Mouse (Mus musculus): ENCODE data around the gene Inpp5f.
A peak's percentile ranks its signal among the peaks of the same experiment; 100 is the strongest.
"Not testable (repeated sequence)": the region's sequence is repeated elsewhere in the genome, so short reads cannot be mapped to it uniquely, and the experiment has no call there.

Inpp5f gene

GRCm38 (mm10) chr7:128592936-128593241 lies 18.2 kb upstream of the Inpp5f start:
- DNase-seq (ENCODE audit: low read depth, low spot score) = no peak

GRCm38 (mm10) chr7:128596274-128596673 lies 14.9 kb upstream of the Inpp5f start:
- no peak for DNase-seq (ENCODE audit: low read depth, low spot score)

GRCm38 (mm10) chr7:128599072-128599471 lies 12.1 kb upstream of the Inpp5f start:
- no peak for DNase-seq (ENCODE audit: low read depth, low spot score)

- no peak for DNase-seq (ENCODE audit: low read depth, low spot score)
Observed at GRCm38 (mm10) chr7:128601826-128602225, 9.3 kb upstream of the Inpp5f start.

GRCm38 (mm10) chr7:128609936-128610335 lies 1.2 kb upstream of the Inpp5f start:
- DNase-seq (ENCODE audit: low read depth, low spot score) = not testable (repeated sequence)

- DNase-seq (ENCODE audit: low read depth, low spot score) = no peak
Observed at GRCm38 (mm10) chr7:128610490-128610889, 638 bp upstream of the Inpp5f start.

- DNase-seq (ENCODE audit: low read depth, low spot score) = no peak
Observed at GRCm38 (mm10) chr7:128611799-128612411, 777 bp downstream of the Inpp5f start.

- no peak for DNase-seq (ENCODE audit: low read depth, low spot score)
Observed at GRCm38 (mm10) chr7:128612521-128613181, 1.5 kb downstream of the Inpp5f start.

- DNase-seq (ENCODE audit: low read depth, low spot score) = no peak
Observed at GRCm38 (mm10) chr7:128613578-128613977, 2.5 kb downstream of the Inpp5f start.

- no peak for DNase-seq (ENCODE audit: low read depth, low spot score)
Observed at GRCm38 (mm10) chr7:128617587-128617986, 6.5 kb downstream of the Inpp5f start.

- no peak for DNase-seq (ENCODE audit: low read depth, low spot score)
Observed at GRCm38 (mm10) chr7:128620178-128620577, 9.1 kb downstream of the Inpp5f start.

GRCm38 (mm10) chr7:128622266-128622961 lies 11.3 kb downstream of the Inpp5f start:
- no peak for DNase-seq (ENCODE audit: low read depth, low spot score)

GRCm38 (mm10) chr7:128622994-128623393 lies 11.9 kb downstream of the Inpp5f start:
- no peak for DNase-seq (ENCODE audit: low read depth, low spot score)

GRCm38 (mm10) chr7:128625382-128625781 lies 14.3 kb downstream of the Inpp5f start:
- no peak for DNase-seq (ENCODE audit: low read depth, low spot score)

- DNase-seq (ENCODE audit: low read depth, low spot score) = peak; percentile 5
Observed at GRCm38 (mm10) chr7:128626601-128627000, 15.5 kb downstream of the Inpp5f start.

- no peak for DNase-seq (ENCODE audit: low read depth, low spot score)
Observed at GRCm38 (mm10) chr7:128627251-128627650, 16.1 kb downstream of the Inpp5f start.

- DNase-seq (ENCODE audit: low read depth, low spot score) = no peak
Observed at GRCm38 (mm10) chr7:128627723-128628122, 16.6 kb downstream of the Inpp5f start.

- no peak for DNase-seq (ENCODE audit: low read depth, low spot score)
Observed at GRCm38 (mm10) chr7:128633156-128633555, 22.0 kb downstream of the Inpp5f start.

- no peak for DNase-seq (ENCODE audit: low read depth, low spot score)
Observed at GRCm38 (mm10) chr7:128639925-128640485, 28.9 kb downstream of the Inpp5f start.

GRCm38 (mm10) chr7:128641571-128641970 lies 30.4 kb downstream of the Inpp5f start:
- no peak for DNase-seq (ENCODE audit: low read depth, low spot score)

- DNase-seq (ENCODE audit: low read depth, low spot score) = no peak
Observed at GRCm38 (mm10) chr7:128642386-128642785, 31.3 kb downstream of the Inpp5f start.

- no peak for DNase-seq (ENCODE audit: low read depth, low spot score)
Observed at GRCm38 (mm10) chr7:128656970-128657369, 45.8 kb downstream of the Inpp5f start.

- DNase-seq (ENCODE audit: low read depth, low spot score) = no peak
Observed at GRCm38 (mm10) chr7:128663906-128664305, 52.8 kb downstream of the Inpp5f start.
